Mouse (Mus musculus) heart, adult 2 months (tissue): ENCODE data around the gene Gm15448. TPM values are rescaled to one million over a fixed set of nuclear protein-coding genes. Genes with fewer than 3 reads are reported as not detected.

Experiments
- polyA plus RNA-seq: library from polyadenylated mRNA; depleted of rRNA; stranded (reverse); fragments of >200 nt; gene quantifications from 2 replicates; pipeline ENCODE4 v1.2.3, GENCODE M21; 2012; rRNA removed
- total RNA-seq, 2 experiments: library from RNA; stranded (reverse); gene quantifications; 2 replicates each; pipeline ENCODE4 v1.2.3; 2021

The Gm15448 gene
- total and polyA plus RNA-seq, 3 experiments, result 0.27 to 0.39 (median 0.29) TPM

Other genes starting within 250 kb of the Gm15448 start
- gene Oscar, start 209.5 kb downstream of the Gm15448 start, total RNA-seq, result under 1 TPM in 1 of 2 experiments, not detected in 1; 0.21 TPM
- gene Oscar, start 209.5 kb downstream of the Gm15448 start, polyA plus RNA-seq, result 0.45 and 0.91 TPM in 2 replicates
- 1,000 to 10,000 TPM; 1,765 to 2,117 TPM for gene Ndufa3, start 208.3 kb downstream of the Gm15448 start, total RNA-seq
- gene Ndufa3, start 208.3 kb downstream of the Gm15448 start, polyA plus RNA-seq, result 956 and 1,299 TPM in 2 replicates
- 10 to 100 TPM; 16.9 to 21.1 TPM for gene Tfpt, start 195.8 kb downstream of the Gm15448 start, total RNA-seq
- 8.0 and 8.8 TPM in 2 replicates for gene Tfpt, start 195.8 kb downstream of the Gm15448 start, polyA plus RNA-seq
- gene Prpf31, start 195.7 kb downstream of the Gm15448 start, total RNA-seq, result 10 to 100 TPM; 24.1 to 24.4 TPM
- gene Prpf31, start 195.7 kb downstream of the Gm15448 start, polyA plus RNA-seq, result 21.5 and 30.3 TPM in 2 replicates
- 10 to 100 TPM; 22.1 to 23.1 TPM for gene Cnot3, start 180.4 kb downstream of the Gm15448 start, total RNA-seq
- 20.3 and 33.2 TPM in 2 replicates for gene Cnot3, start 180.4 kb downstream of the Gm15448 start, polyA plus RNA-seq
- gene Leng1, start 159.8 kb downstream of the Gm15448 start, total RNA-seq, result 10 to 100 TPM; 11.8 to 12.8 TPM
- 4.8 and 5.9 TPM in 2 replicates for gene Leng1, start 159.8 kb downstream of the Gm15448 start, polyA plus RNA-seq
- gene Tmc4, start 148.1 kb downstream of the Gm15448 start, total RNA-seq, result 1 to 10 TPM; 1.4 to 2.1 TPM
- 3.3 and 4.9 TPM in 2 replicates for gene Tmc4, start 148.1 kb downstream of the Gm15448 start, polyA plus RNA-seq
- gene Tsen34, start 132.8 kb downstream of the Gm15448 start, total RNA-seq, result 10 to 100 TPM; 60.0 to 66.6 TPM
- gene Tsen34, start 132.8 kb downstream of the Gm15448 start, polyA plus RNA-seq, result 80.8 and 82.3 TPM in 2 replicates
- 10 to 100 TPM; 19.2 to 19.7 TPM for gene Mboat7, start 132.2 kb downstream of the Gm15448 start, total RNA-seq
- 24.9 and 25.0 TPM in 2 replicates for gene Mboat7, start 132.2 kb downstream of the Gm15448 start, polyA plus RNA-seq
- gene Rps9, start 121.7 kb downstream of the Gm15448 start, total RNA-seq, result 100 to 1,000 TPM; 584 to 688 TPM
- 761 and 901 TPM in 2 replicates for gene Rps9, start 121.7 kb downstream of the Gm15448 start, polyA plus RNA-seq
- gene Pirb, start 105.3 kb downstream of the Gm15448 start, total RNA-seq, result 1 to 10 TPM; 2.2 to 2.4 TPM
- gene Pirb, start 105.3 kb downstream of the Gm15448 start, polyA plus RNA-seq, result 5.7 and 6.7 TPM in 2 replicates
- under 1 TPM; 0.10 to 0.80 TPM for gene Pira2, start 19.4 kb upstream of the Gm15448 start, total RNA-seq
- gene Pira2, start 19.4 kb upstream of the Gm15448 start, polyA plus RNA-seq, result 0.29 and 0.57 TPM in 2 replicates
- gene Gm14548, start 72.4 kb upstream of the Gm15448 start, total RNA-seq, result under 1 TPM; 0.18 to 0.25 TPM
- gene Gm14548, start 72.4 kb upstream of the Gm15448 start, polyA plus RNA-seq, result 2.2 TPM in 1 of 2 replicates, not detected in the other
- gene Lilra6, start 89.8 kb upstream of the Gm15448 start, total RNA-seq, result under 1 TPM; 0.29 to 0.34 TPM
- gene Lilra6, start 89.8 kb upstream of the Gm15448 start, polyA plus RNA-seq, result 0.41 and 0.94 TPM in 2 replicates
- gene Lair1, start 237.5 kb upstream of the Gm15448 start, total RNA-seq, result 1 to 10 TPM; 1.0 to 1.7 TPM
- gene Lair1, start 237.5 kb upstream of the Gm15448 start, polyA plus RNA-seq, result 2.1 and 3.3 TPM in 2 replicates